Mouse (Mus musculus): ENCODE data around the gene Gm13279. TPM values are rescaled to one million over a fixed set of nuclear protein-coding genes. Genes with fewer than 3 reads are reported as not detected.

Gene Gm13279
- polyA plus RNA-seq, 1 experiment from 2014 or later = not detected

Other genes with a start within 250 kb of the Gm13279 start
- not detected in 2 replicates for gene Ifna15, start 239.2 kb upstream of the Gm13279 start, polyA plus RNA-seq (2014; fragmentation: Nextera tagmentation; extraction: Ambion mirVana)
- not detected in 2 replicates for gene Ifna14, start 225.6 kb upstream of the Gm13279 start, polyA plus RNA-seq (2014; fragmentation: Nextera tagmentation; extraction: Ambion mirVana)
- gene Ifna9, start 205.0 kb upstream of the Gm13279 start, polyA plus RNA-seq (2014; fragmentation: Nextera tagmentation; extraction: Ambion mirVana) = not detected in 2 replicates
- gene Ifna12, start 194.0 kb upstream of the Gm13279 start, polyA plus RNA-seq (2014; fragmentation: Nextera tagmentation; extraction: Ambion mirVana) = not detected in 2 replicates
- not detected in 2 replicates for gene C87499, start 163.0 kb upstream of the Gm13279 start, polyA plus RNA-seq (2014; fragmentation: Nextera tagmentation; extraction: Ambion mirVana)
- gene Ifna13, start 152.9 kb upstream of the Gm13279 start, polyA plus RNA-seq (2014; fragmentation: Nextera tagmentation; extraction: Ambion mirVana) = not detected in 2 replicates
- not detected in 2 replicates for gene Ifna16, start 120.5 kb upstream of the Gm13279 start, polyA plus RNA-seq (2014; fragmentation: Nextera tagmentation; extraction: Ambion mirVana)
- not detected in 2 replicates for gene Ifna2, start 113.5 kb upstream of the Gm13279 start, polyA plus RNA-seq (2014; fragmentation: Nextera tagmentation; extraction: Ambion mirVana)
- not detected in 2 replicates for gene Ifnab, start 106.0 kb upstream of the Gm13279 start, polyA plus RNA-seq (2014; fragmentation: Nextera tagmentation; extraction: Ambion mirVana)
- 2.4 and 3.2 TPM in 2 replicates for gene Gm26566, start 75.6 kb upstream of the Gm13279 start, polyA plus RNA-seq (2014; fragmentation: Nextera tagmentation; extraction: Ambion mirVana)
- 144 and 155 TPM in 2 replicates for gene Klhl9, start 74.9 kb upstream of the Gm13279 start, polyA plus RNA-seq (2014; fragmentation: Nextera tagmentation; extraction: Ambion mirVana)
- gene Gm13271, start 42.5 kb upstream of the Gm13279 start, polyA plus RNA-seq (2014; fragmentation: Nextera tagmentation; extraction: Ambion mirVana) = not detected in 2 replicates
- gene Gm13283, start 37.3 kb upstream of the Gm13279 start, polyA plus RNA-seq (2014; fragmentation: Nextera tagmentation; extraction: Ambion mirVana) = 0.15 TPM in 1 of 2 replicates, not detected in the other
- gene Gm13290, start 23.6 kb upstream of the Gm13279 start, polyA plus RNA-seq (2014; fragmentation: Nextera tagmentation; extraction: Ambion mirVana) = not detected in 2 replicates
- not detected in 2 replicates for gene Gm13289, start 20.5 kb upstream of the Gm13279 start, polyA plus RNA-seq (2014; fragmentation: Nextera tagmentation; extraction: Ambion mirVana)
- gene Gm13272, start 17.5 kb upstream of the Gm13279 start, polyA plus RNA-seq (2014; fragmentation: Nextera tagmentation; extraction: Ambion mirVana) = not detected in 2 replicates
- not detected in 2 replicates for gene Ifnz, start 15.3 kb upstream of the Gm13279 start, polyA plus RNA-seq (2014; fragmentation: Nextera tagmentation; extraction: Ambion mirVana)
- gene Gm13276, start 11.7 kb upstream of the Gm13279 start, polyA plus RNA-seq (2014; fragmentation: Nextera tagmentation; extraction: Ambion mirVana) = not detected in 2 replicates
- gene Gm13277, start 8.8 kb upstream of the Gm13279 start, polyA plus RNA-seq (2014; fragmentation: Nextera tagmentation; extraction: Ambion mirVana) = not detected in 2 replicates
- gene Gm13278, start 5.8 kb upstream of the Gm13279 start, polyA plus RNA-seq (2014; fragmentation: Nextera tagmentation; extraction: Ambion mirVana) = not detected in 2 replicates
- gene Gm13275, start 2.9 kb upstream of the Gm13279 start, polyA plus RNA-seq (2014; fragmentation: Nextera tagmentation; extraction: Ambion mirVana) = not detected in 2 replicates
- 0.16 TPM in 1 of 2 replicates, not detected in the other for gene Gm13285, start 2.3 kb downstream of the Gm13279 start, polyA plus RNA-seq (2014; fragmentation: Nextera tagmentation; extraction: Ambion mirVana)
- gene Gm13287, start 5.9 kb downstream of the Gm13279 start, polyA plus RNA-seq (2014; fragmentation: Nextera tagmentation; extraction: Ambion mirVana) = not detected in 2 replicates
- gene Gm13288, start 8.1 kb downstream of the Gm13279 start, polyA plus RNA-seq (2014; fragmentation: Nextera tagmentation; extraction: Ambion mirVana) = not detected in 2 replicates
- not detected in 2 replicates for gene Ifna7, start 18.8 kb downstream of the Gm13279 start, polyA plus RNA-seq (2014; fragmentation: Nextera tagmentation; extraction: Ambion mirVana)
- not detected in 2 replicates for gene Ifna11, start 22.6 kb downstream of the Gm13279 start, polyA plus RNA-seq (2014; fragmentation: Nextera tagmentation; extraction: Ambion mirVana)
- not detected in 2 replicates for gene Ifna6, start 30.0 kb downstream of the Gm13279 start, polyA plus RNA-seq (2014; fragmentation: Nextera tagmentation; extraction: Ambion mirVana)
- not detected in 2 replicates for gene Ifna5, start 38.1 kb downstream of the Gm13279 start, polyA plus RNA-seq (2014; fragmentation: Nextera tagmentation; extraction: Ambion mirVana)
- not detected in 2 replicates for gene Ifna4, start 44.5 kb downstream of the Gm13279 start, polyA plus RNA-seq (2014; fragmentation: Nextera tagmentation; extraction: Ambion mirVana)
- gene Ifna1, start 52.7 kb downstream of the Gm13279 start, polyA plus RNA-seq (2014; fragmentation: Nextera tagmentation; extraction: Ambion mirVana) = not detected in 2 replicates
- not detected in 2 replicates for gene Ifne, start 82.8 kb downstream of the Gm13279 start, polyA plus RNA-seq (2014; fragmentation: Nextera tagmentation; extraction: Ambion mirVana)

Data from hindbrain, embryonic 14.5 days (tissue).